Mouse (Mus musculus) midbrain, embryonic 11.5 days (tissue): ENCODE results near the gene Gatc. TPM values are rescaled to one million over a fixed set of nuclear protein-coding genes. Genes with fewer than 3 reads are reported as not detected.

Source experiments
- ATAC-seq: fragments of 200-750 bp; cut with Nextera tagmentation; 2 replicates; pipeline ENCODE4 v1.8.0; 2017; ENCODE audit warnings: moderate TSS enrichment, moderate library complexity; ENCODE audit not compliant: low FRiP score
- DNase-seq: peaks from one replicate; pipeline ENCODE4 v3.0.0; 2015; ENCODE audit warnings: low spot score; ENCODE audit errors: missing footprints
- H3K27ac ChIP-seq: fragments of 300-500 bp; sonication (generic); 2 replicates; pipeline ENCODE4 v1.5.1; 2014; ENCODE audit warnings: low read depth, low read length
- H3K27me3 ChIP-seq: fragments of 300-500 bp; sonication (generic); 2 replicates; pipeline ENCODE4 v1.6.1; 2014; ENCODE audit warnings: mild to moderate bottlenecking, low read length, moderate library complexity, mixed read lengths; ENCODE audit not compliant: control insufficient read depth, insufficient read depth
- H3K36me3 ChIP-seq: fragments of 300-500 bp; sonication (generic); 2 replicates; pipeline ENCODE4 v1.6.1; 2014; ENCODE audit warnings: mild to moderate bottlenecking, low read length, moderate library complexity, mixed read lengths; ENCODE audit not compliant: control insufficient read depth, insufficient read depth
- H3K4me1 ChIP-seq: fragments of 300-500 bp; sonication (generic); 2 replicates; pipeline ENCODE4 v1.6.1; 2014; ENCODE audit warnings: low read length; ENCODE audit not compliant: control insufficient read depth, insufficient read depth
- H3K4me2 ChIP-seq: fragments of 300-500 bp; sonication (generic); 2 replicates; pipeline ENCODE4 v1.6.1; 2014; ENCODE audit warnings: mild to moderate bottlenecking, moderate library complexity
- H3K4me3 ChIP-seq: fragments of 300-500 bp; sonication (generic); 2 replicates; pipeline ENCODE4 v1.5.1; 2014; ENCODE audit warnings: low read depth, low read length
- H3K9ac ChIP-seq: fragments of 300-500 bp; sonication (generic); 2 replicates; pipeline ENCODE4 v1.6.1; 2014; ENCODE audit warnings: low read length
- H3K9me3 ChIP-seq: fragments of 300-500 bp; sonication (generic); 2 replicates; pipeline ENCODE4 v1.6.1; 2016; ENCODE audit warnings: low read length; ENCODE audit not compliant: control insufficient read depth
- WGBS: fragments of 180-500 bp; shearing (Covaris S2); extraction: QIAGEN DNeasy Blood & Tissue Kit; methylation state at CpG from one replicate; pipeline ENCODE4 v1.1.7; 2014; 5-methylcytosine and 5-hydroxymethylcytosine counted together
- polyA plus RNA-seq: library from polyadenylated mRNA; unstranded; fragments of >200 nt; fragmentation: Nextera tagmentation; extraction: Ambion mirVana; gene quantifications from 2 replicates; pipeline ENCODE4 v1.2.1, GENCODE M21; 2014

Gatc gene
- polyA plus RNA-seq, 1 experiment from 2014 or later = 43.5 TPM

GRCm38 (mm10) chr5:115362216-115362615, 21.2 kb upstream of the Gatc start:
- H3K4me3 ChIP-seq = no peak overlapping the region
- no peaks in the 10 kb centered on the region for H3K36me3 ChIP-seq
- no peak overlapping the region for H3K4me2 ChIP-seq
- no peak overlapping the region for H3K9ac ChIP-seq
- ATAC-seq (no peak; the same call in 1 of the 2 replicates), DNase-seq (peak; percentile 89)
- 31% methylated on average over 7 of the region's 7 CpGs for WGBS
- H3K27me3 ChIP-seq = no peaks in the 10 kb centered on the region
- H3K27ac ChIP-seq = no peak overlapping the region; the same call in 1 of the 2 replicates
- H3K9me3 ChIP-seq = no peaks in the 10 kb centered on the region
- peaks cover 6% of the 10 kb centered on the region for H3K4me1 ChIP-seq

- WGBS = 71% methylated on average over 5 of the region's 5 CpGs
- Histone ChIP-seq H3K4me1 (peaks cover 6% of the 10 kb centered on the region), H3K27me3 (no peaks in the 10 kb centered on the region), H3K9ac (no peak overlapping the region), H3K9me3 (no peaks in the 10 kb centered on the region), H3K4me2 (no peak overlapping the region), H3K27ac (no peak overlapping the region; the same call in 1 of the 2 replicates), H3K36me3 (no peaks in the 10 kb centered on the region), H3K4me3 (no peak overlapping the region)
- DNase-seq = no peak
- no peak for ATAC-seq
Measured at GRCm38 (mm10) chr5:115359851-115360372, 18.9 kb upstream of the Gatc start.

- Histone ChIP-seq H3K4me2 (peak overlapping the region; percentile 6; the same call in 1 of the 2 replicates), H3K9ac (no peak overlapping the region), H3K36me3 (no peaks in the 10 kb centered on the region), H3K27ac (no peak overlapping the region), H3K4me3 (no peak overlapping the region), H3K9me3 (no peaks in the 10 kb centered on the region), H3K4me1 (peaks cover 6% of the 10 kb centered on the region), H3K27me3 (no peaks in the 10 kb centered on the region)
- ATAC-seq (no peak), DNase-seq (no peak)
- WGBS = 90% methylated on average over 8 of the region's 8 CpGs
Measured at GRCm38 (mm10) chr5:115359438-115359837, 18.5 kb upstream of the Gatc start.

- H3K9ac ChIP-seq = no peak overlapping the region
- H3K9me3 ChIP-seq = no peaks in the 10 kb centered on the region
- no peak overlapping the region for H3K4me3 ChIP-seq
- peak; percentile 70 for ATAC-seq
- 5% methylated on average over 12 of the region's 12 CpGs for WGBS
- H3K27me3 ChIP-seq = no peaks in the 10 kb centered on the region
- no peak overlapping the region for H3K27ac ChIP-seq
- DNase-seq = peak; percentile 99
- peaks cover 6% of the 10 kb centered on the region for H3K4me1 ChIP-seq
- no peak overlapping the region for H3K4me2 ChIP-seq
- no peaks in the 10 kb centered on the region for H3K36me3 ChIP-seq
Measured at GRCm38 (mm10) chr5:115358872-115359271, 17.9 kb upstream of the Gatc start.

GRCm38 (mm10) chr5:115355070-115355469, 14.1 kb upstream of the Gatc start:
- Histone ChIP-seq H3K36me3 (no peaks in the 10 kb centered on the region), H3K4me3 (no peak overlapping the region), H3K9ac (no peak overlapping the region), H3K27ac (no peak overlapping the region), H3K27me3 (no peaks in the 10 kb centered on the region), H3K9me3 (no peaks in the 10 kb centered on the region), H3K4me2 (no peak overlapping the region), H3K4me1 (no peaks in the 10 kb centered on the region; the same call in 1 of the 2 replicates)
- 65% methylated on average over 13 of the region's 13 CpGs for WGBS
- DNase-seq (peak; percentile 78), ATAC-seq (no peak)

GRCm38 (mm10) chr5:115351348-115351747, 10.4 kb upstream of the Gatc start:
- no peaks in the 10 kb centered on the region for H3K9me3 ChIP-seq
- peaks cover 14% of the 10 kb centered on the region for H3K4me1 ChIP-seq
- DNase-seq (no peak), ATAC-seq (no peak)
- H3K4me2 ChIP-seq = no peak overlapping the region
- no peaks in the 10 kb centered on the region for H3K36me3 ChIP-seq
- H3K27me3 ChIP-seq = no peaks in the 10 kb centered on the region
- no peak overlapping the region for H3K4me3 ChIP-seq
- H3K27ac ChIP-seq = no peak overlapping the region
- 85% methylated on average over 5 of the region's 5 CpGs for WGBS
- H3K9ac ChIP-seq = no peak overlapping the region

- H3K4me3 ChIP-seq = peak overlapping the region; percentile 89
- peak overlapping the region; percentile 78 for H3K9ac ChIP-seq
- peaks cover 12% of the 10 kb centered on the region for H3K36me3 ChIP-seq
- DNase-seq (no peak), ATAC-seq (peak; percentile 33)
- under 1% methylated on average over 18 of the region's 18 CpGs for WGBS
- H3K4me2 ChIP-seq = peak overlapping the region; percentile 59
- peak overlapping the region; percentile 77; the same call in 1 of the 2 replicates for H3K27ac ChIP-seq
- H3K27me3 ChIP-seq = no peaks in the 10 kb centered on the region
- H3K9me3 ChIP-seq = no peaks in the 10 kb centered on the region
- peaks cover 14% of the 10 kb centered on the region for H3K4me1 ChIP-seq
Measured at GRCm38 (mm10) chr5:115349225-115349555, 8.2 kb upstream of the Gatc start.

- Histone ChIP-seq H3K27me3 (no peaks in the 10 kb centered on the region), H3K4me2 (peak within 1 kb of the TSS; percentile 85), H3K36me3 (peaks cover 15% of the 10 kb centered on the region), H3K27ac (peak within 1 kb of the TSS; percentile 77; the same call in 1 of the 2 replicates), H3K9me3 (no peaks in the 10 kb centered on the region), H3K4me1 (peaks cover 14% of the 10 kb centered on the region), H3K4me3 (peak within 1 kb of the TSS; percentile 89), H3K9ac (peak within 1 kb of the TSS; percentile 78)
- DNase-seq = peak; percentile 100
- under 1% methylated on average over 74 of the region's 74 CpGs for WGBS
- peak; percentile 95 for ATAC-seq
Measured at GRCm38 (mm10) chr5:115348546-115349224, 7.7 kb upstream of the Gatc start, which contains the start of gene Cox6a1. Cox6a1 (minus strand) TSS chr5:115348981.

- H3K4me3 ChIP-seq = peak overlapping the region; percentile 89
- H3K36me3 ChIP-seq = peaks cover 20% of the 10 kb centered on the region
- WGBS = 6% methylated on average over 5 of the region's 5 CpGs
- DNase-seq = peak; percentile 96
- H3K27ac ChIP-seq = no peak overlapping the region
- H3K27me3 ChIP-seq = no peaks in the 10 kb centered on the region
- ATAC-seq = peak; percentile 43; the same call in 1 of the 2 replicates
- peak overlapping the region; percentile 85 for H3K4me2 ChIP-seq
- H3K9ac ChIP-seq = no peak overlapping the region
- no peaks in the 10 kb centered on the region for H3K9me3 ChIP-seq
- peaks cover 14% of the 10 kb centered on the region for H3K4me1 ChIP-seq
Measured at GRCm38 (mm10) chr5:115347564-115347963, 6.6 kb upstream of the Gatc start.
